Mouse (Mus musculus) adrenal gland (tissue): ENCODE measurements around the gene Spns3.

ENCODE experiments used
- intact Hi-C: fragments of 180-260 bp; cut with DNase I; formaldehyde crosslinking; loops from one replicate; pipeline ENCODE4 v1.15.1; 2025

The Spns3 gene

GRCm38 (mm10) chr11:72487171-72487570 is 63.1 kb downstream of the Spns3 start:
- intact Hi-C loops = loop anchor here (5.0 kb wide), 1 partner anchor 40 kb away; no protein-coding TSS in a partner anchor

DNA sequence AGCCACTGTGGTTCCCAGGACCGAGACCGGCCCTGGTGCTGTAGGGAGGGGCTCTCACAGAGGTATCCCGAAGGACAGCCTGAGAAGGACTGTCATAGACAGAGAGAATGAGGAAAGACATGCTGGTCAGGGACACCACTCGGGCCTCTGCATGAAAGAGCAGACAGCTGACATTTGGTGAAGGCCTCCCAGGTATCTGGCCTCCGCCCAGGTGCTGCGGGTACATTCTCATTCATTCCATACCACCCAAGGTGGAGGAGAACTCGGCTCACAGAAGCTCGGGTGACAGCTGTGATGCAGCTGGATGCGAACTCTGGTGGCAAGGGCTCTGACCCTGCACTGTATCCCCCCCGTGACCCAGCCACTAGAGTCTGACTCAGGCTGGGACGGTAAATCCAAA is 64.3 kb downstream of the Spns3 start:
- intact Hi-C loops = loop anchor here (5.0 kb wide), 1 partner anchor 39 kb away; no protein-coding TSS in a partner anchor

DNA sequence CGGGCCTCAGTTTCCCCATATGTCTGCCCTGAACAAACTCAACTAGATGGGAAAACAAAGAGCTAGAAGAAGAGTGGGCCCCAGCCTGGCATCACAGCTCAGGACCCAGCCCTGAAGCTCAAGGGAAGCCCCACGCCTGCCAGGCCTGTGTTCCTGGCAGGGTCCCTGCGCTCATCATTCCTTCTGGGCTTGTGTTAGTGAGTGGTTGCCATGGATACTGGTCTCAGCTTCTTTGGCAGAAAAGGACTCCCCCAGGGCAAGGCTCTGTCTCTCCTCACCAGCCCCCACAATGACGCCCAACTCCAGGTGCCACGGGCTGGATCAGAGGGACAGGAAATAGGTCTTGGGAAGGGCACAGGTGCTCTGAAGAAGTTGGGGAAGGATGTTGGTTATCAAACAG is 65.1 kb downstream of the Spns3 start:
- intact Hi-C loops = loop anchor here (5.0 kb wide), 1 partner anchor 38 kb away; no protein-coding TSS in a partner anchor

DNA sequence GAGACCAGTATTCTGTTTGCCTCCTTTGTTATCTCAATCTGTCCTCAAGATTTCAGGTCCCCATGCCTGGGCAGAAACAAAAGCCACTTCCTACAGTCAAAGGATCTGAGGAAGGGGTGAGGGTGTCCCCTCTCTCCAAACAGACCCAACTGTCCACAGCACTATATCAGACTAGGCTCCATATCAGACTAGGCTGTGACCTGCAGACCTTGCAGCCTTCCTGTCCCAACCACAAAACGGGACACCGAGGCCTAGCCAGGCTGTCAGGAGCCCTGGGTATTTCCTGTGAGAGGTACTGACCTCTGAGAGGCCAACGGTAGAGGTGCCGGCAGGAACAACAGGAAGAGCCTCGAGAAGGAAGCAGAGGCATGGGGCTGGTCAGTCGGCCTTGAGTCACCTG is 65.8 kb downstream of the Spns3 start:
- intact Hi-C loops = no loop called here

- intact Hi-C loops = no loop called here
Measured at GRCm38 (mm10) chr11:72481952-72482351, 68.4 kb downstream of the Spns3 start.

GRCm38 (mm10) chr11:72481313-72481712 is 69.0 kb downstream of the Spns3 start:
- intact Hi-C loops = no loop called here

- intact Hi-C loops = no loop called here
Measured at GRCm38 (mm10) chr11:72479499-72479898, 70.8 kb downstream of the Spns3 start.

DNA sequence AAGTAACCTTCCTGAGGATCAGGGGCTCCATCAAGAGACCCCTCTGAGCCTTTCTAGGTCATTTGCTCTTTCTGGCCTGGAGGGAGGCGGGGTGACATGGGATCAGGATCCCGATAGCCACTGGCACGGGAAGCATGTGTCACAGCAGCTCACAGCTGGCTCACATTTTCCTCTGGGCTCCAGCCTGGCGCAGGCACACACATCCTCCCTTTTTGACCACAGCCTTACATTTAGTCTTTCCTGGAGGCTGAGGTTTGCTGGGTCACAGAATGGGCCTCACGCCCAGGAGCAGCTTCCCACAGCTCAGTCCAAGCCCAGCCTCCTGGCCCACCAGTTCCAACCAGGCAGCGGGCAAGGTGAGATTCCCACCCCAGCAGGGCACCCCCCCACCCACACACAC is 72.1 kb downstream of the Spns3 start:
- intact Hi-C loops = no loop called here

- intact Hi-C loops = no loop called here
Measured at GRCm38 (mm10) chr11:72477653-72478052, 72.7 kb downstream of the Spns3 start.

DNA sequence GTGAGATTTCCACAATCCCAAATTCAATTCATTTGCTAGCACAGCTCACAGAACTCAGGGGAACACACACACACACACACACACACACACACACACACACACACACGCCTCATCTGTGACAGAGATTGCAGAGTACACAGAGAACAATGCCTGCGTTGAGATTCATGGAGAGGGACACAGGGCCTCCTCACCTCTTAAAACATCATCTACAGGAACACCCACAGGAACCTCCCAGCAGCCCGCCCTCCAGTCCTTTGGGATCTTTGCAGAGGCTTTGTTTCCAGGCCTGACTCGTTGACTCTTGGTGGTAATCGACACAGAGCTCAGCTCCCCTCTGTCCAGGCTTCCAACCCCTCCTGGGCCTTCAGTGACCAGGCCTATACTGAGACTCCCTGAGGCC is 73.1 kb downstream of the Spns3 start:
- intact Hi-C loops = no loop called here

DNA sequence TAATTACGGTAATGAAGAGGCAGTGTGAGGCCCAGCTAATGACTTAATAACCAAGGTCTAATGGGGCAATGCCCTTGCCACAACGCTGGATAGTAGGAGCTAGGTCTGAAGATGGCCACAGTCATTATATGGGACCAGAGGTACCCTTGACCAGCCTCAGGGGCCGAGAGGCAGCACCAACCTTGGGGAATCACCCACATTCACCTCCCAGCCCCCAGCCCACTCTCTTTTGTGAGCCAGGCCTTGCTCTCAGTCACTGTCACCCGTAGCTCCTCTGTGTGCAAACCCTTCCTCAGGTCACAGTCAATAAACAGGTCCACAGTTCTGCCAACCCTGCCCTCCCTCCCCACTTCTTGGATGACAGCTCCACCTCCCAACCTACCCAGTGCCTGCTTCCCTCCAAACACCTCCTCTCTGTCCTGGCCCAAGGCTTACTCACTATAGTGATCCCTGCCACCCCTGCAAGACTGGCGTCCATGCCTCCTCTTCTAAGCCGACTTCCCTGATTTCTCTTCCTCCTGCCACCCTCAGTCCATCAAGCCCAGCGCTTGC is 74.2 kb downstream of the Spns3 start:
- intact Hi-C loops = no loop called here

DNA sequence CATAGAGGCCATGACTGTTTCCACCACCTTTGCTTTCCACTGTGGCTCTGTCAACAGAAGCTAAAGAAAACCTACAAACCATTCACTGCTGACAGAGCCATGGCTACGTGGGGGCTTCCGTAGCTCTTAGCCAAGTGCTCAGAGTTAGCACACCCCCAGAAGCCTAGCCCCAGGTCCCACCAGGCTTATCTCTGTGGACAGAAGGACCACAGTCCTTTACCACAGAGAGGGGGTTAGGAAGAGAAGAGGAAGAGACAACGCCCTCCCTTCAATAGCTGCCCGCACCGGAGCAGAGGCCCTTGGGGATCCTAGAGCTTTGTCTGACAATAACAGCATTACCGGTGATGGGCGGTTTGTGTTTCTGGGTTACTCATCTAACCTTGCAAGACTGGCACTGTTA is 74.9 kb downstream of the Spns3 start:
- intact Hi-C loops = no loop called here

DNA sequence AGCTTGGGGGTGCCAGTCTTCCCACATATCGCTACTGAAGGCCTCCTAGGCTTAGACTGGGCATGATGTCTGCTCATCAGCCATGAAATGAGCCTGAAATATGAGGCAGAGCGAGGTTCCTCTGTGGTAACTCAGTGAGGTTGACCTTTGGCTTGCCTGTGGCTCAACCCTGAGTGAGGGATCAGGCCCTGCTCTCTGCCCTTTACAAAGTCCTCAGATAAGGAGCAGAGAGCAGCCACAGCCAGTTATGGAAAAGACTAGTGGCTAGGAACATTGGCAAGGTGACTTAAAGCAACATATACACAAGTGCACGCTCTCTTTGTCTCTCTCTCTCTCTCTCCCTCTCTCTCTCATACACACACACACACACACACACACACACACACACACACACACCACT is 75.4 kb downstream of the Spns3 start:
- intact Hi-C loops = no loop called here

GRCm38 (mm10) chr11:72473540-72473939 is 76.8 kb downstream of the Spns3 start:
- intact Hi-C loops = no loop called here

DNA sequence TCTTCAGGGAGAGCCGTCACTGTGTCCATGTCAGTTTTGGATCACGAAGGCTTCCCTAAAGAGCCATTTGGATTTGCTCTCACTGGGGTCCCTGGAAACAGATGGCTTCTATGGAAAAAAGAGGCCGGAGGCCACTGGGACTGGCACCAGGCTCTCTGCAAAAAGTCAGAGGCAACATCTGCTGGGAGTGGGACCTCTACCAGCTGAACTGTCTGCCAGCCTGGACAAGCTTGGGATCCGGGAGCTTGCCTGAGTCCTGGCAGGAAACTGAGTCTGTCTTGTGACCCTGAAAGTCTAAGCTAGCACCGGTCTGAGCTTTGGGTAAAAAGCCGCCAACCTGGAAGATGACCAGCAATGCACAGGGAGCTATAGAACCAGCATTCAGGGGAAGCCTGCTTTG is 78.9 kb downstream of the Spns3 start:
- intact Hi-C loops = no loop called here

- intact Hi-C loops = no loop called here
Measured at GRCm38 (mm10) chr11:72470004-72470403, 80.3 kb downstream of the Spns3 start.

GRCm38 (mm10) chr11:72469217-72469616 is 81.1 kb downstream of the Spns3 start:
- intact Hi-C loops = no loop called here

DNA sequence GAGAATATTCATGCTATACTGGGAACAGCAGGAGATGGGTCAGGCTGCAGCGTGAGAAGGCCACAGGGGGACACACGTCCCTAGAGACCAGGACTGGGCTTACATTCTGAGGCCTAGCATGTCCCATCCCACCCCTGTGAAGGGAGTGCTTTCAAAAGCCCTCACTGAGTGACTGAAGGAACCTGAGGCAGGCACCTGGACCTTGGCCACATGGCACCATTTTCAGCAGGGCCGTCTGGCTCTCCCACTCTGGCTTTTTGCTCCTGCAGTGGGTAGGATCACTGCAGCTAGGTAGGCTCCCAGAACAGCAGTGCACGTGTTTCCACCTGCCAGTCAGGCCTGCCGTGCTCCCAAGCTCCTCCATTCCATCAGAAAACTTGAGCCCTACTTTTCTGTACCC is 81.8 kb downstream of the Spns3 start:
- intact Hi-C loops = no loop called here

- intact Hi-C loops = no loop called here
Measured at GRCm38 (mm10) chr11:72466694-72467507, 83.4 kb downstream of the Spns3 start.

DNA sequence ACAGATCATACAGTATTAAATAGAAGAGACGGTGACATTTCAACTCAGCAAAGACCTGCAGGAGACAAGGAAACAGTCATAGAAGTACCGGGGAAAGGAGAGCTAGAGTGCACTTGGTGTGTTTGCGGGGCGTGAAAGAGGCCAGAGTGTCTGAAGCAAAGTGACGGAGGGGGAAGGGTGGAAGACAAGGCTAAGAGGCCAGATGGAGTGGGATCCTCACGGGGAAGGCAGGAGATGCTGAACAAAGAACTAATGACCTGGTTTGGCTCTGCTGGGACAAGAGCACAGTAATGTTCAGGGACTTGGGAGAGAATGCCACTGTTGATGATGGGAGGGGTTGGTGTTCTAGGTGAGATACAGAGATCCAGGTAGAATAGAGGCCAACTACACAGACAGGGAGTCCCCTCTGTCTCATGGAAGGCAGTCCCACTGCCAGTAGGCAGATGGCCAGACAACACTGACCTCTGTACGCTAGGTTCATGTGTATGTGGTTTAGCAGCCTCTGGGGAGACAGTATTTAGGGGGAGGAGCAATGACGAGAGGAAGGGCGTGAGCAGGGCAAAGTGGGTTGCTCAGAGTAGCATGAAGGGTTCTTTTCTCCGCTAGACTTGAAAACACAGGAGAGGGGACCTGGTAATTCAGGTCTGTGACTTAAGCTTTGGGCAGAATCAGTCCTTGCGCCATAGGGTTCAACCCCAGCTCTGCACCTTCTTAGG is 84.2 kb downstream of the Spns3 start:
- intact Hi-C loops = no loop called here

- intact Hi-C loops = no loop called here
Measured at GRCm38 (mm10) chr11:72464821-72465220, 85.5 kb downstream of the Spns3 start.

DNA sequence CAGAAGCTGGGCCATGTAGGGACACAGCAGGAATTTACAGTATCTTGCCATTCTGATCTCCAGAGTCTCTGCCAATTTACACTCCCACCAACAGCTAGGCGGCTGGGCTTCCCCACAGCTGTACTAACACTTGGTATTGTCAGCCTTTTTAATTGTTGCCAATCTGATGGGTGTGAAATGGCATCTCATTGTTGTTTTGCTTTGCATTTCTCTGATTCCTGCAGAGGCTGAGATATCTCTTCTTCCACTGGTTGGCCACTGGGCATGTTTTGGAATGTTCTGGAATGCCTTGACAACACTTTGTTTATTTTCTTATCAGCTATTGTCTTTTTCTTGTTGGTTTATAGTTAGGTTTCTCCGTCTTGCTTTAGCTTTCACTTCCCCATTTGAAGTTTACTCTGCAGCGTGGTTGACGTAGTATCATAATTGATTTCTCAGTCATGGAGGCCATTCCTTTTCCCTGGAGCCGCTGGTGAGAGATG is 88.8 kb downstream of the Spns3 start:
- intact Hi-C loops = no loop called here
